ENCODE assay signal across 8 mouse cellular contexts in genomic region chr5:36489225-36489624, GRCm38 (mm10). TPM values are rescaled to one million over a fixed set of nuclear protein-coding genes. Genes with fewer than 3 reads are reported as not detected.
DNase-seq lines count a peak whose midpoint lies in the region; ATAC-seq and TF ChIP-seq lines count a peak whose summit lies in the region.

No protein-coding gene starts in this region.

- H3K36me3 ChIP-seq in midbrain, postnatal 0 days (ENCODE audit: insufficient read depth, low read length), result peaks cover 29% of the 10 kb centered on the region
- peaks cover 34% of the 10 kb centered on the region for H3K36me3 ChIP-seq in midbrain, embryonic 13.5 days

- no peak overlapping the region for H3K4me3 ChIP-seq in midbrain, postnatal 0 days (ENCODE audit: low read depth, low read length)
- H3K4me3 ChIP-seq in midbrain, embryonic 13.5 days (replicated peaks), result no peak overlapping the region
- H3K4me3 ChIP-seq in embryonic fibroblast, embryonic 13.5 days (ENCODE audit: insufficient read depth, low read length), result no peak overlapping the region

- H3K9me3 ChIP-seq in midbrain, postnatal 0 days (ENCODE audit: low read length), result no peaks in the 10 kb centered on the region
- H3K9me3 ChIP-seq in midbrain, embryonic 13.5 days, result no peaks in the 10 kb centered on the region

- peak; percentile 78 for TF ChIP-seq CTCF in midbrain, postnatal 0 days (IDR thresholded peaks at IDR 0.05)
- TF ChIP-seq CTCF in embryonic fibroblast, embryonic 13.5 days (IDR thresholded peaks at IDR 0.05; ENCODE audit: borderline replicate concordance, insufficient read depth, low read length), result peak; percentile 51; the same call in 1 of the 2 replicates

- no peaks in the 10 kb centered on the region for H3K27me3 ChIP-seq in midbrain, postnatal 0 days (ENCODE audit: insufficient read depth, low read length)
- peaks cover 8% of the 10 kb centered on the region; the same call in 1 of the 2 replicates for H3K27me3 ChIP-seq in midbrain, embryonic 13.5 days

- no peak for TF ChIP-seq POLR2A in embryonic fibroblast, embryonic 13.5 days (IDR thresholded peaks at IDR 0.05; ENCODE audit: low read depth, low read length)

- DNase-seq in cerebellum, postnatal 14 days, result peak; percentile 51 to 57
- no peak for DNase-seq in cerebellum, adult 8-10 months
- DNase-seq in midbrain, postnatal 0 days (ENCODE audit: low spot score), result peak; percentile 62
- peak; percentile 37 for DNase-seq in mesoderm, embryonic 11.5 days (ENCODE audit: low read depth, low spot score)
- no peak for DNase-seq in spleen, postnatal 4 days (ENCODE audit: low spot score in 2 of 2)

- no peak overlapping the region for H3K4me2 ChIP-seq in midbrain, postnatal 0 days (ENCODE audit: low read depth, low read length, poor library complexity, severe bottlenecking)
- H3K4me2 ChIP-seq in midbrain, embryonic 13.5 days (replicated peaks), result no peak overlapping the region

- 50% methylated on average over 2 of the region's 2 CpGs for WGBS in midbrain, postnatal 0 days
- 59% methylated on average over 2 of the region's 2 CpGs for WGBS in midbrain, embryonic 13.5 days

- peaks cover 4% of the 10 kb centered on the region; the same call in 1 of the 2 replicates for H3K4me1 ChIP-seq in midbrain, postnatal 0 days (ENCODE audit: insufficient read depth, low read length)
- peaks cover 11% of the 10 kb centered on the region for H3K4me1 ChIP-seq in midbrain, embryonic 13.5 days (replicated peaks)
- peaks cover 3% of the 10 kb centered on the region; the same call in 1 of the 2 replicates for H3K4me1 ChIP-seq in embryonic fibroblast, embryonic 13.5 days (ENCODE audit: control insufficient read depth, insufficient read depth, low read length)

- ATAC-seq in midbrain, postnatal 0 days (ENCODE audit: low FRiP score), result no peak
- no peak for ATAC-seq in midbrain, embryonic 13.5 days
- ATAC-seq in activated CD4-positive, CD25-positive, alpha-beta regulatory T cell, adult 4 months, result no peak

- no peak overlapping the region for H3K27ac ChIP-seq in midbrain, postnatal 0 days (ENCODE audit: low read depth, low read length)
- H3K27ac ChIP-seq in midbrain, embryonic 13.5 days, result no peak overlapping the region
- no peak overlapping the region for H3K27ac ChIP-seq in embryonic fibroblast, embryonic 13.5 days (ENCODE audit: insufficient read depth, low read length)

- no peak overlapping the region for H3K9ac ChIP-seq in midbrain, postnatal 0 days (replicated peaks; ENCODE audit: low read length, poor library complexity, severe bottlenecking)
- H3K9ac ChIP-seq in midbrain, embryonic 13.5 days (replicated peaks), result no peak overlapping the region

RNA-seq across cellular contexts. Expression of gene Ccdc96, which starts 4.8 kb away (rescaled TPM):
- 2.1 and 3.2 TPM in 2 replicates for total RNA-seq in midbrain, postnatal 0 days (2014; rRNA removed)
- polyA plus RNA-seq in midbrain, postnatal 0 days (2015; fragmentation: Nextera tagmentation; extraction: Ambion mirVana), result 1.7 and 2.3 TPM in 2 replicates
- 4.5 and 5.2 TPM in 2 replicates for polyA plus RNA-seq in midbrain, embryonic 13.5 days (2015; fragmentation: Nextera tagmentation; extraction: Ambion mirVana)
- polyA plus RNA-seq in embryonic fibroblast, embryonic 13.5 days (2011; ENCODE audit: insufficient read length, low read depth, missing spikeins), result 0.25 and 0.27 TPM in 2 replicates
- polyA plus RNA-seq in activated CD4-positive, CD25-positive, alpha-beta regulatory T cell, adult 4 months (2017; shearing (Covaris generic)), result not detected

RNA-seq across cellular contexts. Expression of gene Tada2b, which starts 5.1 kb away (rescaled TPM):
- total RNA-seq in midbrain, postnatal 0 days (2014; rRNA removed), result 26.9 and 27.3 TPM in 2 replicates
- 3.1 and 3.5 TPM in 2 replicates for polyA plus RNA-seq in midbrain, postnatal 0 days (2015; fragmentation: Nextera tagmentation; extraction: Ambion mirVana)
- polyA plus RNA-seq in midbrain, embryonic 13.5 days (2015; fragmentation: Nextera tagmentation; extraction: Ambion mirVana), result 2.9 and 3.0 TPM in 2 replicates
- 15.4 and 17.0 TPM in 2 replicates for polyA plus RNA-seq in embryonic fibroblast, embryonic 13.5 days (2011; ENCODE audit: insufficient read length, low read depth, missing spikeins)
- polyA plus RNA-seq in activated CD4-positive, CD25-positive, alpha-beta regulatory T cell, adult 4 months (2017; shearing (Covaris generic)), result 1 to 10 TPM; 2.4 to 4.7 TPM

RNA-seq across cellular contexts. Expression of gene Grpel1, which starts 24.4 kb away (rescaled TPM):
- 16.2 and 16.3 TPM in 2 replicates for total RNA-seq in midbrain, postnatal 0 days (2014; rRNA removed)
- 38.4 and 43.4 TPM in 2 replicates for polyA plus RNA-seq in midbrain, postnatal 0 days (2015; fragmentation: Nextera tagmentation; extraction: Ambion mirVana)
- polyA plus RNA-seq in midbrain, embryonic 13.5 days (2015; fragmentation: Nextera tagmentation; extraction: Ambion mirVana), result 45.3 and 47.3 TPM in 2 replicates
- 21.5 and 25.0 TPM in 2 replicates for polyA plus RNA-seq in embryonic fibroblast, embryonic 13.5 days (2011; ENCODE audit: insufficient read length, low read depth, missing spikeins)
- 10 to 100 TPM; 40.7 to 42.1 TPM for polyA plus RNA-seq in activated CD4-positive, CD25-positive, alpha-beta regulatory T cell, adult 4 months (2017; shearing (Covaris generic))

Comparison
In these comparisons a context has a peak if more than half of its experiments do, and no peak if none do; other contexts are left out.
1. DNase-seq: peak in cerebellum, postnatal 14 days (2 of 2), midbrain, postnatal 0 days (single experiment) and mesoderm, embryonic 11.5 days (single experiment); none in cerebellum, adult 8-10 months (single experiment) and spleen, postnatal 4 days (0 of 2).